Mouse (Mus musculus): Measurements from ENCODE around the gene Ppm1l.

GRCm38 (mm10) chr3:69357897-69358619 lies 41.4 kb downstream of the Ppm1l start:
- TF ChIP-seq POLR2A (IDR thresholded peaks at IDR 0.05; ENCODE audit: control insufficient read depth in 1 of 2, insufficient read depth in 1 of 2, low read depth in 1 of 2, low read length in 2 of 2, poor library complexity in 1 of 2): no peak
- TF ChIP-seq CTCF (IDR thresholded peaks at IDR 0.05 in 2 of 3, conservative IDR thresholded peaks at IDR 0.05 in 1 of 3; ENCODE audit: control insufficient read depth in 1 of 3, insufficient read depth in 1 of 3, low read depth in 2 of 3, low read length in 3 of 3, poor library complexity in 1 of 3, severe bottlenecking in 1 of 3): no peak
